Mouse (Mus musculus) intestine, embryonic 16.5 days (tissue): Measurements from ENCODE around the gene Ddit4l. TPM values are rescaled to one million over a fixed set of nuclear protein-coding genes. Genes with fewer than 3 reads are reported as not detected.
"Not testable (repeated sequence)": the region's sequence is repeated elsewhere in the genome, so short reads cannot be mapped to it uniquely, and the experiment has no call there.

Source experiments
- ATAC-seq: fragments of 200-750 bp; cut with Nextera tagmentation; 2 replicates; pipeline ENCODE4 v1.8.0; 2017; ENCODE audit warnings: moderate TSS enrichment, moderate library complexity
- H3K27ac ChIP-seq: fragments of 300-500 bp; sonication (generic); 2 replicates; pipeline ENCODE4 v1.5.1; 2014; ENCODE audit warnings: mild to moderate bottlenecking, low read length
- H3K27me3 ChIP-seq: fragments of 300-500 bp; sonication (generic); replicated peaks from 2 replicates; pipeline ENCODE4 v1.6.1; 2014; ENCODE audit warnings: low read length, control low read depth, mixed read lengths; ENCODE audit not compliant: control insufficient read depth, insufficient read depth
- H3K36me3 ChIP-seq: fragments of 300-500 bp; sonication (generic); 2 replicates; pipeline ENCODE4 v1.6.1; 2014; ENCODE audit warnings: low read length, control low read depth; ENCODE audit not compliant: control insufficient read depth, insufficient read depth
- H3K4me1 ChIP-seq: fragments of 300-500 bp; sonication (generic); 2 replicates; pipeline ENCODE4 v1.6.1; 2014; ENCODE audit warnings: low read length, control low read depth, mixed read lengths; ENCODE audit not compliant: control insufficient read depth, insufficient read depth
- H3K4me2 ChIP-seq: fragments of 300-500 bp; sonication (generic); 2 replicates; pipeline ENCODE4 v1.6.1; 2014; ENCODE audit warnings: low read depth, low read length, control low read depth
- H3K4me3 ChIP-seq: fragments of 300-500 bp; sonication (generic); 2 replicates; pipeline ENCODE4 v1.5.1; 2014; ENCODE audit warnings: mild to moderate bottlenecking, low read length
- H3K9ac ChIP-seq: fragments of 300-500 bp; sonication (generic); 2 replicates; pipeline ENCODE4 v1.6.1; 2014; ENCODE audit warnings: low read depth, low read length
- H3K9me3 ChIP-seq: fragments of 300-500 bp; sonication (generic); 2 replicates; pipeline ENCODE4 v1.6.1; 2016; ENCODE audit warnings: low read length, control low read depth; ENCODE audit not compliant: control insufficient read depth
- WGBS: fragments of 180-500 bp; shearing (Covaris S2); extraction: QIAGEN DNeasy Blood & Tissue Kit; methylation state at CpG from one replicate; pipeline ENCODE4 v1.1.7; 2014; 5-methylcytosine and 5-hydroxymethylcytosine counted together
- microRNA-seq: library from miRNA; unstranded; fragments of <30 nt; microRNA quantifications from one replicate; pipeline ENCODE4, GENCODE M21; 2016
- polyA plus RNA-seq: library from polyadenylated mRNA; unstranded; fragments of >200 nt; fragmentation: Nextera tagmentation; extraction: Ambion mirVana; gene quantifications from 2 replicates; pipeline ENCODE4 v1.2.1, GENCODE M21; 2015

Ddit4l gene
- polyA plus RNA-seq, 1 experiment from 2014 or later: 2.9 TPM

DNA sequence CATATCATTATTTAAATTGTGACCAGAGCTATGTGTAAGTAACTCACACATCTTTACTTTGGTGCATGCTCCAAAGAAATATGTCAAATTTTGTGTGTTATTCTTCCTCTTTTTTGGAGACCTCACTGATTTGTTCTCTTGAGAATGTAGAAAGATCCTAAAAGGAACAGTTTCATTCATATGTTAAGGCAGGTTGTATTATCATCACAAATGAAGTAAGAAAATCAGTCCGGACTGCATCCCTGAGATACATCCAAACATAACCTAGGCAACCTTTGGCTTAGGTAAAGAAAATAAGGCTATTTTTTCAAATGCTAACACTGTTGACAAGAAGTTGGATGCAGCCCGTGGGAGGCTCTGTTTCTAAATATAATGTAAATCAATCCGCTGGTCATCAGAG is 21.2 kb downstream of the Ddit4l start:
- Histone ChIP-seq H3K4me3 (no peak overlapping the region), H3K9me3 (no peaks in the 10 kb centered on the region), H3K4me2 (no peak overlapping the region), H3K9ac (no peak overlapping the region), H3K27me3 (no peaks in the 10 kb centered on the region), H3K4me1 (no peaks in the 10 kb centered on the region), H3K36me3 (no peaks in the 10 kb centered on the region), H3K27ac (no peak overlapping the region)
- no peak for ATAC-seq
- WGBS: 66% methylated on average over 3 of the region's 3 CpGs

DNA sequence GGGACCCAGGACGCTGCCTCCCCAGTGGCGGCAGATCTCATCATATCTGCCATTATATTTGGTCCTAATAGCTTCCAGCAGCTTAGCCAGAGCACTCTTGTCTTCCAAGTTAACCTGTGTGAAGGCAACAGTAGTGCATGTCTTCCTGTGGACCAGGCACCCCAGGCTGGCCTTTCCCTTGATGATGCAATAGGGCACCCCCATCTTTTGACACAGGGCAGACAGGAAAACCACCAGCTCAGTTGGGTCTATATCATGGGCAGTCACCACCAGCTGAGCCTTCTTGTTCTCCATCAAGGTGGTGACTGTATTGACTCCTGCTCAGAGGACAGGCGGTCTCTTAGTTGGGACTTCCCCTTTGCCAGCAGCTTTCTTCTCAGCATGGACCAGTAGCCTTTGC is 22.7 kb downstream of the Ddit4l start:
- Histone ChIP-seq H3K27me3 (no peaks in the 10 kb centered on the region), H3K27ac (no peak overlapping the region), H3K4me2 (no peak overlapping the region), H3K4me1 (no peaks in the 10 kb centered on the region), H3K36me3 (no peaks in the 10 kb centered on the region), H3K9ac (no peak overlapping the region), H3K9me3 (no peaks in the 10 kb centered on the region), H3K4me3 (no peak overlapping the region)
- ATAC-seq: no peak
- 85% methylated on average over 3 of the region's 3 CpGs for WGBS

DNA sequence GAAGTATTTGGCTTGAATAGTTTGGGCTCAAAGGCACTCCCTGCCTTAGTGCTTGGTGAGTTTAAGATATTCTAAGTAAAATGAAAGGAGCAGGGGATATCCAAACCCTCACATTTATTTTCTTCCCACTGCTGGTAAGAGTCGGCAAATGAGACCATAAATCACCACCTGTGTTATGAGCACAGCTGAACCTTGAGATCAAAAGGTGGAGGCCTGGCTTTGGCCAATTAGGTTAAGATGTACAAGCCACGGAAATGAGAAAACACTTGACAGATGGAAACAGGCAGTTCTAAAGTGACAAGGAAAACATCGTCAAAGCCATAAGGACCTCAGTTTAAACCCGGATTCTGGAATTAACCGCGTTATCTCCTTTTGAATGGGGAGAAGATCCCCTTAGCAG is 23.5 kb downstream of the Ddit4l start:
- no peaks in the 10 kb centered on the region for H3K36me3 ChIP-seq
- H3K4me1 ChIP-seq: no peaks in the 10 kb centered on the region
- no peaks in the 10 kb centered on the region for H3K9me3 ChIP-seq
- no peak for ATAC-seq
- H3K27me3 ChIP-seq: no peaks in the 10 kb centered on the region
- H3K27ac ChIP-seq: no peak overlapping the region
- no peak overlapping the region for H3K4me2 ChIP-seq
- no peak overlapping the region for H3K4me3 ChIP-seq
- no peak overlapping the region for H3K9ac ChIP-seq
- WGBS: 67% methylated on average over 6 of the region's 6 CpGs

DNA sequence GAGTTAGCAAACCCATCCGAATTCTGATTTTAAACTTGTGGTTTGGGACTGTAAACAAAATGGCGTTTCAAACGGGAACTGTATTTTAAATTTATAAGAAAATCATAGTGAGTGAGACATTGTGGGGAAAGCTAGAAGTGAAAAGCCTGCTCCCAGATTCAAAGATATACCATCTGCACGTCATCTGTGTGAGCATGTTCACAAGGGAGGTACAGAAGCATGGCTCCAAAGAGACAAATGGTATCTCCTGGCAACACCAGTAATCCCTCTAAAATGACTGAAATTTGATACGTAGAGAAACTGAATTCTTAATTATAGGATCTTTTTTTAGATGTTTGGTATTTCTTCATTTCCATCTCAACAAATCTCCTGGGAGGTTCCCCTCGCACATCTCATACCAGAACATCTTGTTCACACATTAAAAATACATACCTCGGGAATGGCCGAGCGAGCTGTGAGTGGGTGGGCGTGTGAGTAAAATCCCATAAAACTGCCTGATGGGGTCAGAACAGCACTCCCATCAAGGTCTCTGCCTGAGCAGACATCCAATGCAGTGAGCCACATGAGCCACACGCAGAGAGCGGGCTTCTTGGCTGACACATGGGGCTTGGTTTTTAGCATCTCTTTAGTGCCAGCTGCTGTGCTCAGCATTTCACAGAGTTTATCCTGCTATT is 26.2 kb downstream of the Ddit4l start:
- no peak overlapping the region for H3K4me3 ChIP-seq
- ATAC-seq: no peak
- H3K27me3 ChIP-seq: no peaks in the 10 kb centered on the region
- H3K9me3 ChIP-seq: no peaks in the 10 kb centered on the region
- 73% methylated on average over 12 of the region's 12 CpGs for WGBS
- H3K36me3 ChIP-seq: no peaks in the 10 kb centered on the region
- no peak overlapping the region for H3K9ac ChIP-seq
- H3K27ac ChIP-seq: no peak overlapping the region
- H3K4me2 ChIP-seq: no peak overlapping the region
- no peaks in the 10 kb centered on the region for H3K4me1 ChIP-seq

DNA sequence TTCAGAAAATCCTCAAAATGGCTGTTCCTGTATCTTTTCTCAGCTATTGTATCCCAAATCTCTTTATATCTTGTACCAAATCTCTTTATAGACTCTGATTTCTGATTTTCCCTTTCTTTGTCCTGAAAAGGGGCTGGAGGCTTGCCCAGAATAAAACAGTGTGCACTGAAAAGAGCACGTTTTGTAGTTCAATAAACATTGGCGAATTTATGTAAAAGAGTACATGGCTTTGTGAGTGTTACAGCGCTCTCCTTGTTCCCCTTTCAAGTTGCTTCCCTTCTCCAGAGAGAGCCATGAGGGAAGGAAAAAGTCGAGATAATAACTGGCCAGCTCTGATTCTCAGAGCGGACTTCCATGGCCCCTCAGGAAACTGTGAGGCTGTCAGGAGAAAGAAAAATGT is 27.7 kb downstream of the Ddit4l start:
- H3K27me3 ChIP-seq: no peaks in the 10 kb centered on the region
- no peak overlapping the region for H3K9ac ChIP-seq
- no peak overlapping the region for H3K4me3 ChIP-seq
- H3K27ac ChIP-seq: no peak overlapping the region
- H3K36me3 ChIP-seq: no peaks in the 10 kb centered on the region
- no peaks in the 10 kb centered on the region for H3K4me1 ChIP-seq
- no peak for ATAC-seq
- no peaks in the 10 kb centered on the region for H3K9me3 ChIP-seq
- 57% methylated on average over 5 of the region's 5 CpGs for WGBS
- H3K4me2 ChIP-seq: no peak overlapping the region

DNA sequence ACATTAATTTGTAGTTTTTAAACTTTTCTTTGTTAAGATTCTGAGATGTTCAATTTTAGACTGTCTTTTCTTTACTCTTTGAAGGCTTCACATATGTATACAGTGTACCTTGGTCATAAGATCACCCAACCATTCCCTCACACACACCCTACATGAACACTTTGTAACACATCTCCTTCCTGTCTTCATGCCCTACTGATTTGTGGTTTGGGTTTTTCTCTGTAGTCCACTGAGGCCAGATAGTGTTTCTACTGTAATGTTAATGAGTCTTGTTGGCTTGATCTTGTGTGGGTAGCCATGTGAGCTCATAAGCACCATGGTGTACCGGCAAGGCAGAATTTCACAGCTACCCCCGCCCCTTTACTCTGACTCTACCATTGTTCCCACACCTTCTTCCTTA is 31.4 kb downstream of the Ddit4l start:
- H3K9me3 ChIP-seq: no peaks in the 10 kb centered on the region
- no peak overlapping the region for H3K4me3 ChIP-seq
- H3K9ac ChIP-seq: no peak overlapping the region
- ATAC-seq: no peak
- no peaks in the 10 kb centered on the region for H3K27me3 ChIP-seq
- H3K4me1 ChIP-seq: no peaks in the 10 kb centered on the region
- no peak overlapping the region for H3K4me2 ChIP-seq
- H3K27ac ChIP-seq: no peak overlapping the region
- no peaks in the 10 kb centered on the region for H3K36me3 ChIP-seq
- WGBS: 91% methylated on average over 2 of the region's 2 CpGs

DNA sequence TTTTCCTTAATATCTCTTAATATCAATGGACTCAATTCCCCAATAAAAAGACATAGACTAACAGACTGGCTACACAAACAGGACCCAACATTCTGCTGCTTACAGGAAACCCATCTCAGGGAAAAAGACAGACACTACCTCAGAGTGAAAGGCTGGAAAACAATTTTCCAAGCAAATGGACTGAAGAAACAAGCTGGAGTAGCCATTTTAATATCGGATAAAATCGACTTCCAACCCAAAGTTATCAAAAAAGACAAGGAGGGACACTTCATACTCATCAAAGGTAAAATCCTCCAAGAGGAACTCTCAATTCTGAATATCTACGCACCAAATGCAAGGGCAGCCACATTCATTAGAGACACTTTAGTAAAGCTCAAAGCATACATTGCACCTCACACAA is 49.8 kb downstream of the Ddit4l start, which contains the start of gene Gm21962:
TSS of gene Gm21962 (plus strand) at position 301 of the 400 bp plus-strand sequence.
- not testable (repeated sequence) for H3K27me3 ChIP-seq, H3K27ac ChIP-seq, H3K9ac ChIP-seq, H3K4me1 ChIP-seq, H3K9me3 ChIP-seq, H3K36me3 ChIP-seq, H3K4me3 ChIP-seq, ATAC-seq, H3K4me2 ChIP-seq
- no CpG with 5 or more reads among the region's 3 CpGs for WGBS

Small RNAs within 50 kb of the gene (microRNA-seq; reads per million reads assigned to microRNA genes)
- gene Gm22468: not detected

Other genes with a start within 250 kb of the Ddit4l start
- gene Gm21962, start 49.9 kb downstream of the Ddit4l start, polyA plus RNA-seq: not detected in 2 replicates
- gene H2afz, start 242.9 kb downstream of the Ddit4l start, polyA plus RNA-seq: 1,225 and 1,412 TPM in 2 replicates
- gene Dnajb14, start 246.1 kb downstream of the Ddit4l start, polyA plus RNA-seq: 8.6 and 9.6 TPM in 2 replicates